Mouse (Mus musculus): Measurements from ENCODE around the gene Gm6588. TPM values are rescaled to one million over a fixed set of nuclear protein-coding genes. Genes with fewer than 3 reads are reported as not detected.
A peak's percentile ranks its signal among the peaks of the same experiment; 100 is the strongest.

Gm6588 gene
- polyA plus RNA-seq, 1 experiment from 2014 or later, result not detected

- Histone ChIP-seq H3K4me3 (no peak overlapping the region), H3K4me2 (no peak overlapping the region), H3K4me1 (replicated peaks) (no peaks in the 10 kb centered on the region), H3K27me3 (replicated peaks) (peaks cover 98% of the 10 kb centered on the region), H3K9me3 (replicated peaks) (no peaks in the 10 kb centered on the region), H3K9ac (no peak overlapping the region), H3K36me3 (no peaks in the 10 kb centered on the region), H3K27ac (ENCODE audit: poor library complexity, severe bottlenecking) (no peak overlapping the region)
- WGBS, result 36% methylated on average over 2 of the region's 2 CpGs
- no peak for ATAC-seq (ENCODE audit: insufficient number of reproducible peaks, low FRiP score)
Observed at GRCm38 (mm10) chr5:112427283-112427682, 21.9 kb upstream of the Gm6588 start.

GRCm38 (mm10) chr5:112428944-112429343, 20.3 kb upstream of the Gm6588 start:
- H3K4me2 ChIP-seq, result no peak overlapping the region
- 14% methylated on average over 19 of the region's 19 CpGs for WGBS
- peaks cover 92% of the 10 kb centered on the region for H3K27me3 ChIP-seq (replicated peaks)

GRCm38 (mm10) chr5:112431120-112431775, 18.0 kb upstream of the Gm6588 start:
- 38% methylated on average over 14 of the region's 14 CpGs for WGBS
- H3K36me3 ChIP-seq, result no peaks in the 10 kb centered on the region
- no peak overlapping the region for H3K4me2 ChIP-seq
- no peaks in the 10 kb centered on the region for H3K4me1 ChIP-seq (replicated peaks)
- no peak overlapping the region for H3K27ac ChIP-seq (ENCODE audit: poor library complexity, severe bottlenecking)
- no peak overlapping the region for H3K9ac ChIP-seq
- H3K4me3 ChIP-seq, result no peak overlapping the region
- ATAC-seq (ENCODE audit: insufficient number of reproducible peaks, low FRiP score), result no peak
- H3K27me3 ChIP-seq (replicated peaks), result peaks cover 91% of the 10 kb centered on the region
- no peaks in the 10 kb centered on the region for H3K9me3 ChIP-seq (replicated peaks)

More at GRCm38 (mm10) chr5:112428944-112429343, 20.3 kb upstream of the Gm6588 start:
- Histone ChIP-seq H3K4me3 (no peak overlapping the region), H3K36me3 (no peaks in the 10 kb centered on the region), H3K9ac (no peak overlapping the region), H3K9me3 (replicated peaks) (no peaks in the 10 kb centered on the region), H3K4me1 (replicated peaks) (no peaks in the 10 kb centered on the region), H3K27ac (ENCODE audit: poor library complexity, severe bottlenecking) (no peak overlapping the region)
- no peak for ATAC-seq (ENCODE audit: insufficient number of reproducible peaks, low FRiP score)

GRCm38 (mm10) chr5:112432033-112432432, 17.2 kb upstream of the Gm6588 start:
- Histone ChIP-seq H3K4me1 (replicated peaks) (no peaks in the 10 kb centered on the region), H3K4me3 (no peak overlapping the region), H3K27ac (ENCODE audit: poor library complexity, severe bottlenecking) (no peak overlapping the region), H3K27me3 (replicated peaks) (peaks cover 91% of the 10 kb centered on the region), H3K9me3 (replicated peaks) (no peaks in the 10 kb centered on the region), H3K9ac (no peak overlapping the region), H3K36me3 (no peaks in the 10 kb centered on the region), H3K4me2 (no peak overlapping the region)
- ATAC-seq (ENCODE audit: insufficient number of reproducible peaks, low FRiP score), result no peak
- 72% methylated on average over 5 of the region's 5 CpGs for WGBS

- Histone ChIP-seq H3K36me3 (no peaks in the 10 kb centered on the region), H3K4me3 (no peak overlapping the region), H3K9me3 (replicated peaks) (no peaks in the 10 kb centered on the region), H3K4me1 (replicated peaks) (no peaks in the 10 kb centered on the region), H3K9ac (no peak overlapping the region), H3K27me3 (replicated peaks) (peaks cover 90% of the 10 kb centered on the region), H3K4me2 (no peak overlapping the region), H3K27ac (ENCODE audit: poor library complexity, severe bottlenecking) (no peak overlapping the region)
- 3% methylated on average over 8 of the region's 8 CpGs for WGBS
- ATAC-seq (ENCODE audit: insufficient number of reproducible peaks, low FRiP score), result no peak
Observed at GRCm38 (mm10) chr5:112433004-112433403, 16.2 kb upstream of the Gm6588 start.

GRCm38 (mm10) chr5:112438535-112438934, 10.7 kb upstream of the Gm6588 start:
- no peaks in the 10 kb centered on the region for H3K36me3 ChIP-seq
- 54% methylated on average over 10 of the region's 10 CpGs for whole genome bisulfite sequencing
- H3K4me3 ChIP-seq, result no peak overlapping the region
- no peak for ATAC-seq (ENCODE audit: insufficient number of reproducible peaks, low FRiP score)
- H3K9me3 ChIP-seq (replicated peaks), result no peaks in the 10 kb centered on the region
- H3K4me2 ChIP-seq, result no peak overlapping the region
- H3K9ac ChIP-seq, result no peak overlapping the region
- H3K27ac ChIP-seq (ENCODE audit: poor library complexity, severe bottlenecking), result no peak overlapping the region
- peaks cover 86% of the 10 kb centered on the region for H3K27me3 ChIP-seq (replicated peaks)
- H3K4me1 ChIP-seq (replicated peaks), result no peaks in the 10 kb centered on the region

GRCm38 (mm10) chr5:112453088-112453487, 3.9 kb downstream of the Gm6588 start:
- ATAC-seq (ENCODE audit: insufficient number of reproducible peaks, low FRiP score), result no peak
- WGBS, result 64% methylated on average over 9 of the region's 9 CpGs
- Histone ChIP-seq H3K27me3 (replicated peaks) (peaks cover 81% of the 10 kb centered on the region), H3K27ac (ENCODE audit: poor library complexity, severe bottlenecking) (no peak overlapping the region), H3K4me3 (no peak overlapping the region), H3K9me3 (replicated peaks) (no peaks in the 10 kb centered on the region; the same call in 1 of the 2 replicates), H3K4me1 (replicated peaks) (no peaks in the 10 kb centered on the region), H3K9ac (no peak overlapping the region), H3K36me3 (no peaks in the 10 kb centered on the region), H3K4me2 (no peak overlapping the region)

- Histone ChIP-seq H3K4me2 (no peak overlapping the region), H3K36me3 (no peaks in the 10 kb centered on the region), H3K9ac (no peak overlapping the region), H3K4me3 (no peak overlapping the region), H3K27ac (ENCODE audit: poor library complexity, severe bottlenecking) (no peak overlapping the region), H3K27me3 (replicated peaks) (peaks cover 79% of the 10 kb centered on the region), H3K4me1 (replicated peaks) (0 out of 2 replicates have a peak, but pooled peaks cover 1% of the 10 kb centered on the region), H3K9me3 (replicated peaks) (no peaks in the 10 kb centered on the region; the same call in 1 of the 2 replicates)
- no peak for ATAC-seq (ENCODE audit: insufficient number of reproducible peaks, low FRiP score)
- WGBS, result 60% methylated on average over 12 of the region's 12 CpGs
Observed at GRCm38 (mm10) chr5:112454966-112455555, 5.8 kb downstream of the Gm6588 start.

GRCm38 (mm10) chr5:112459903-112460302, 10.7 kb downstream of the Gm6588 start:
- H3K9ac ChIP-seq, result no peak overlapping the region
- ATAC-seq (ENCODE audit: insufficient number of reproducible peaks, low FRiP score), result no peak
- no peak overlapping the region for H3K4me3 ChIP-seq
- H3K9me3 ChIP-seq (replicated peaks), result no peaks in the 10 kb centered on the region; the same call in 1 of the 2 replicates
- H3K27ac ChIP-seq (ENCODE audit: poor library complexity, severe bottlenecking), result no peak overlapping the region
- H3K4me1 ChIP-seq (replicated peaks), result 0 out of 2 replicates have a peak, but pooled peaks cover 4% of the 10 kb centered on the region
- H3K4me2 ChIP-seq, result no peak overlapping the region
- peaks cover 86% of the 10 kb centered on the region for H3K27me3 ChIP-seq (replicated peaks)
- WGBS, result 60% methylated on average over 3 of the region's 3 CpGs
- H3K36me3 ChIP-seq, result no peaks in the 10 kb centered on the region

- Histone ChIP-seq H3K4me3 (no peak overlapping the region), H3K36me3 (no peaks in the 10 kb centered on the region), H3K9ac (no peak overlapping the region), H3K9me3 (replicated peaks) (no peaks in the 10 kb centered on the region; the same call in 1 of the 2 replicates), H3K27ac (ENCODE audit: poor library complexity, severe bottlenecking) (no peak overlapping the region), H3K4me2 (no peak overlapping the region), H3K27me3 (replicated peaks) (peaks cover 50% of the 10 kb centered on the region), H3K4me1 (replicated peaks) (no peaks in the 10 kb centered on the region)
- no peak for ATAC-seq (ENCODE audit: insufficient number of reproducible peaks, low FRiP score)
- 66% methylated on average over 6 of the region's 6 CpGs for WGBS
Observed at GRCm38 (mm10) chr5:112466331-112466730, 17.1 kb downstream of the Gm6588 start.

- 64% methylated on average over 4 of the region's 4 CpGs for WGBS
- Histone ChIP-seq H3K9me3 (replicated peaks) (no peaks in the 10 kb centered on the region; the same call in 1 of the 2 replicates), H3K27ac (ENCODE audit: poor library complexity, severe bottlenecking) (no peak overlapping the region), H3K36me3 (no peaks in the 10 kb centered on the region), H3K27me3 (replicated peaks) (peaks cover 59% of the 10 kb centered on the region), H3K4me2 (no peak overlapping the region), H3K4me1 (replicated peaks) (no peaks in the 10 kb centered on the region), H3K4me3 (no peak overlapping the region), H3K9ac (no peak overlapping the region)
- ATAC-seq (ENCODE audit: insufficient number of reproducible peaks, low FRiP score), result peak; percentile 53; the same call in 1 of the 2 replicates
Observed at GRCm38 (mm10) chr5:112468986-112469581, 19.9 kb downstream of the Gm6588 start.

Data from heart, embryonic 12.5 days (tissue).